Mouse (Mus musculus) G1E (cell line): ENCODE data around the gene BC029722.

Source experiments
- CTCF ChIP-seq: IDR thresholded peaks from 2 replicates; pipeline ENCODE4 v1.5.1; 2012; ENCODE audit warnings: low read depth, low read length, inconsistent platforms, mixed read lengths
- GATA1 ChIP-seq: IDR thresholded peaks from 2 replicates; pipeline ENCODE4 v1.6.1; 2012; ENCODE audit warnings: borderline replicate concordance, low read length, inconsistent platforms, mixed read lengths
- POLR2AphosphoS5 ChIP-seq: IDR thresholded peaks from 2 replicates; pipeline ENCODE4 v1.6.1; 2012; ENCODE audit warnings: low read depth, low read length, inconsistent platforms; ENCODE audit not compliant: insufficient replicate concordance

DNA sequence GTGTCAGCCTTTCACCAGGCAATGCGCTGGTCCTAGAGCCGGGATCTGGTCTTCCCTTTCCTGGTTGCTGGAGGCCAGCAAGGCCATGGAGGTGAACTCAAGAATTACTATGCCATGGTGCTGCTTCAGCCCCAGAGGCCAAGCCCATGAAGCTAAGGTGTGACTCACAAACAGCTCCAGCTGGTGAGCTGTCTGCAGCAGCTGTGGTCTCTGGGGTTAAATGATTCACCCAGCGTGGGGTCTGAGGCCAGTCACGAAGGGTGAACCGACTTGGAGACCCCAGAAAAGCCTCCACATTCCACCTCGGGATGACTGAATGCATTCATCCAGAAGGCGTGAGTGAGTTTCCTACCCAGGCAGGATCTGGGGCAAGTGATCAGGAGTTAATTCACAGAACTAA, 30.9 kb upstream of the BC029722 start:
- TF ChIP-seq CTCF (no peak), POLR2AphosphoS5 (no peak), GATA1 (no peak)
